Mouse (Mus musculus): ENCODE measurements around the gene Olfr1198.

- TF ChIP-seq CTCF (IDR thresholded peaks at IDR 0.05; ENCODE audit: control insufficient read depth, insufficient read depth, low read length) (no peak), POLR2A (IDR thresholded peaks at IDR 0.05; ENCODE audit: borderline replicate concordance, control insufficient read depth, low read depth, low read length) (no peak)
Measured at GRCm38 (mm10) chr2:88792736-88793135, 41.6 kb upstream of the Olfr1198 start, which contains the start of gene Olfr1201.
